Mouse (Mus musculus) neural tube, embryonic 14.5 days (tissue): ENCODE measurements at regions not wholly inside any gene's neighbourhood (a gene's known extent, or its start where the extent isn't known, plus 50 kb on each side); places are given as distances from the start of the nearest gene placed in this dataset.

ENCODE experiments used
- ATAC-seq: fragments of 200-750 bp; cut with Nextera tagmentation; 2 replicates; pipeline ENCODE4 v1.8.0; 2017; ENCODE audit warnings: low read depth, mild to moderate bottlenecking, moderate TSS enrichment, moderate library complexity
- H3K27ac ChIP-seq: fragments of 300-500 bp; sonication (generic); 2 replicates; pipeline ENCODE4 v1.5.1; 2014; ENCODE audit warnings: low read depth, mild to moderate bottlenecking, control low read depth, low read length, moderate library complexity, mixed read lengths
- H3K27me3 ChIP-seq: fragments of 300-500 bp; sonication (generic); 2 replicates; pipeline ENCODE4 v1.6.1; 2014; ENCODE audit warnings: low read length; ENCODE audit not compliant: control insufficient read depth, insufficient read depth
- H3K36me3 ChIP-seq: fragments of 300-500 bp; sonication (generic); 2 replicates; pipeline ENCODE4 v1.6.1; 2014; ENCODE audit warnings: low read length, mixed read lengths; ENCODE audit not compliant: control insufficient read depth, insufficient read depth
- H3K4me1 ChIP-seq: fragments of 300-500 bp; sonication (generic); 2 replicates; pipeline ENCODE4 v1.6.1; 2014; ENCODE audit warnings: low read length; ENCODE audit not compliant: control insufficient read depth, insufficient read depth
- H3K4me2 ChIP-seq: fragments of 300-500 bp; sonication (generic); 2 replicates; pipeline ENCODE4 v1.6.1; 2014; ENCODE audit warnings: mild to moderate bottlenecking, low read depth, low read length, control low read depth
- H3K4me3 ChIP-seq: fragments of 300-500 bp; sonication (generic); 2 replicates; pipeline ENCODE4 v1.5.1; 2014; ENCODE audit warnings: low read depth, low read length, control low read depth, mixed read lengths
- H3K9ac ChIP-seq: fragments of 300-500 bp; sonication (generic); replicated peaks from 2 replicates; pipeline ENCODE4 v1.6.1; 2014; ENCODE audit warnings: low read depth, mild to moderate bottlenecking, control low read depth, low read length, mixed read lengths
- H3K9me3 ChIP-seq: fragments of 300-500 bp; sonication (generic); 2 replicates; pipeline ENCODE4 v1.6.1; 2016; ENCODE audit warnings: low read length; ENCODE audit not compliant: control insufficient read depth
- WGBS: fragments of 180-500 bp; shearing (Covaris S2); extraction: QIAGEN DNeasy Blood & Tissue Kit; methylation state at CpG from one replicate; pipeline ENCODE4 v1.1.7; 2014; 5-methylcytosine and 5-hydroxymethylcytosine counted together

DNA sequence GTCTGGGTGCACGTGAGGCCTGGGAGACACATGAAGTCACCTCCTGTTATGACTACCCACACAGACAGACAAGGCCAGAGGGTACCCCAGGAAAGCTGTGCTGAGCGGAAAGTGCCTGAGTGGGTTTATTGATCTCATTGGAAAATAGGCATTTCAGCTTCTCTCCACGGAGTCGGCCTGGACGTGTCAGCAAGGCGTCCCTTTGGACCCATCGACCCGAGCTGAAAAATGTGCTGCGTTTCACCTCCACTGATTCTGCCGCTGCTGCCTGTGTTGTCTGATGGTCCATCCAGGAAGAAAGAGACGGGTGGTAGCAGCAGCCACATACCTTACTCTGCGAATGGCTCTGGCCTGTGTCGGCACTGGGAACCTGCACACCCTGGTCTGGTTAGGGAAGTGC lies 544.3 kb downstream of the Ccdc171 start:
- Histone ChIP-seq H3K27ac (no peak overlapping the region), H3K9me3 (no peaks in the 10 kb centered on the region), H3K27me3 (no peaks in the 10 kb centered on the region), H3K4me3 (no peak overlapping the region), H3K36me3 (no peaks in the 10 kb centered on the region), H3K4me1 (0 out of 2 replicates have a peak, but pooled peaks cover 2% of the 10 kb centered on the region), H3K9ac (0 out of 2 replicates have a peak overlapping the region, but pooled peaks have one; percentile 11), H3K4me2 (no peak overlapping the region)
- WGBS = 63% methylated on average over 13 of the region's 13 CpGs
- no peak for ATAC-seq

DNA sequence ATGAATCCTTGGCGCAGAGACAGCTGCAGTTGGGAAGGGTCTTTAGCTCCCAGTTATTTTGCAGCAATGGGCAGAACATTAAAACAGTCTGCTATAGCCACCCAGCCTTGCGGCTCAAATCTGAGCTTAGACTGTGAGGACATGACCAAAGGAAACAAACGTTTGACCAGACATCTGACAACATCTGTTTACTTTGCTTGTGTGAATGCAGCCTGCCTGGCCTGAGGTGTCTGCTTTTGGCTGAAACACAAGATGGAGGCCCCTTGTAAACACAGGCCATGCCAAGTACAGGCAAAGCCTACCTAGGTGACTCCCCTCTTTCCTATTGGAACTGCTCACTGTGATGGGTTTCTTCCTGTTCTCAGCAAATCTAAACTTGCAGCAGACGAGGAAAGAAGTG lies 544.7 kb downstream of the Ccdc171 start:
- Histone ChIP-seq H3K9ac (0 out of 2 replicates have a peak overlapping the region, but pooled peaks have one; percentile 11), H3K4me3 (no peak overlapping the region), H3K36me3 (no peaks in the 10 kb centered on the region), H3K27ac (no peak overlapping the region), H3K9me3 (no peaks in the 10 kb centered on the region), H3K27me3 (no peaks in the 10 kb centered on the region), H3K4me1 (0 out of 2 replicates have a peak, but pooled peaks cover 2% of the 10 kb centered on the region), H3K4me2 (no peak overlapping the region)
- WGBS = 73% methylated on average over 4 of the region's 4 CpGs
- ATAC-seq = no peak

DNA sequence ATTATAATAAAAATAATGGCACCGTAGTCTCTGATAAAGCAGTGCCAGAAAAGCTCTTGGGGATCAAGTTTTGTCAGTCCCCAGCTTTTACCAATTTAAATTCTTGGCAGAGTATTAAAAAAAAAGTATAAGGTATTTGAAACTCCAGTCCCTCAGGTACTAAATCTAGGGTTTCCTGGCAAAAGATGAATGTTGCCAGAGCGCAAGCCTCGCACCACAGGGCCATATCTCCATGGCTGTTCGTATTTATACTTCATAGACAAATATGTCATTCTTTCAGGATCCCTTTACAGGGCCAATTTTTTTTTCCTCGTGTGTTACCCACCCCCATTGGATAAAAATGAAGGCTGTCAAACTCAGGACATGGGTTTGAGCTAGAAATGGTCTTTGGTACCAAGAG lies 546.8 kb downstream of the Ccdc171 start:
- H3K4me1 ChIP-seq = 0 out of 2 replicates have a peak, but pooled peaks cover 2% of the 10 kb centered on the region
- no peak overlapping the region for H3K9ac ChIP-seq
- H3K36me3 ChIP-seq = no peaks in the 10 kb centered on the region
- H3K27me3 ChIP-seq = no peaks in the 10 kb centered on the region
- no peak overlapping the region for H3K4me2 ChIP-seq
- 90% methylated on average over 5 of the region's 5 CpGs for WGBS
- H3K27ac ChIP-seq = no peak overlapping the region
- no peak for ATAC-seq
- H3K9me3 ChIP-seq = no peaks in the 10 kb centered on the region
- H3K4me3 ChIP-seq = no peak overlapping the region

DNA sequence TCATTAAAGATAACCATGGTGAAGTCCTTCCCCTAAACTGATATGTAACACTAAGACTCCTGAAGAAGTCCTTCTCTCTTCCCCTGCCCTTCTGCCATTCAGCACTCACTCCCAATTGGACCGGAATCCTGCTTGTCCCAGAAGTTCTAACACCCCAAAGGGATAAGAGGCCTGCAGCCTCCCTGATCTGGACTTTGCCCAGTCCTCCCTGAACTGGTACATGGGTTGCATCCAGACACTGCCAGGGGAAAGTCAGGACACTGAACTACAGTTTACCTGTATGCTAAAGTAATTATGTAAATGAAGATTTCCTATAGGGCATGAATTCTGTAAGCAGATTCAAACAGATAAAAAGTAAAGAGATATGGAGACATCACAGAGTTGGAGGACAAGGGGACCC lies 551.2 kb downstream of the Ccdc171 start:
- WGBS = 100% methylated on average over 1 of the region's 1 CpGs
- no peaks in the 10 kb centered on the region for H3K36me3 ChIP-seq
- H3K4me3 ChIP-seq = no peak overlapping the region
- no peak overlapping the region for H3K9ac ChIP-seq
- no peaks in the 10 kb centered on the region for H3K27me3 ChIP-seq
- H3K9me3 ChIP-seq = no peaks in the 10 kb centered on the region
- H3K27ac ChIP-seq = no peak overlapping the region
- no peak overlapping the region for H3K4me2 ChIP-seq
- no peaks in the 10 kb centered on the region for H3K4me1 ChIP-seq
- no peak for ATAC-seq

DNA sequence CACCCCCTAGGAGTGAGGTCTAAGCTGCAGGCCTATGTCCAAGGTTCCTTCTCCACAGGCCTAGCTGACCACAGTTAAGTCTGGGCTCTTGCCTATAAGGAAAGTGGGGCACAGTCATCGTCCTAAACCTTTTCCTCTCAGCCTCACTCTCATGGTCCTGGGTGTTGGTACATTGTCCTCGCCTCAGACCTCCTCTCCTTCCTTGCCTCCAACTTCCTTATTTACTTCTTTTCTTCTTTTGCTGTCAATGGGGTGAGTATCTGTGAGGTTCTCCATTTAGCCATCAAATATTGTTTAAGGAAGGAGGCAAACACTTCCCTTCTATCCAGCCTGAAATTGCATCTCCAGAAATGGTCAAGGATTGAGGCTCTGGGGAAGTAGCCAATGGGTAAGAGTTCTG lies 554.2 kb downstream of the Ccdc171 start:
- H3K36me3 ChIP-seq = no peaks in the 10 kb centered on the region
- H3K9me3 ChIP-seq = no peaks in the 10 kb centered on the region
- ATAC-seq = no peak
- no peaks in the 10 kb centered on the region for H3K27me3 ChIP-seq
- H3K4me2 ChIP-seq = no peak overlapping the region
- H3K9ac ChIP-seq = no peak overlapping the region
- H3K4me3 ChIP-seq = no peak overlapping the region
- H3K4me1 ChIP-seq = no peaks in the 10 kb centered on the region
- WGBS = 93% methylated on average over 2 of the region's 2 CpGs
- H3K27ac ChIP-seq = no peak overlapping the region

DNA sequence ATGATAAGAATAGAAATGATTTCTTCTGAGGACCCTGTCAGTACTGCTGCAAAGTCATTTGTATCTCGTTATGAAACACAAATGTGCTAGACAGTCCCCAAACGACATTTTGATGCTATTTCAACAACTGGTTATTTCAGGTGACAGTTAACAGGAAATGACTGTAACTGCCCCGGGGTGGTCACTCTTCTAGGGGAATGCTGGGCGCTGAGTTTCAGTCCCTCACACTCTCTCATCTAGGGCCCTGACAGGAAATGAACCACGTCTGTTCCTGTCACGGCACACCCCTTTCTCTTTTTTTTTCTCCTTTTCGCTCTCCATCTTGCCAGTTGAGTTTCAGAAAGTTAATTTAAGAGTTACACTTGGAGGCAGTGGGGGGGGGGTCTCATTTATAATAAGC lies 556.2 kb downstream of the Ccdc171 start:
- Histone ChIP-seq H3K4me1 (no peaks in the 10 kb centered on the region), H3K9ac (no peak overlapping the region), H3K4me3 (no peak overlapping the region), H3K4me2 (no peak overlapping the region), H3K27ac (no peak overlapping the region), H3K36me3 (no peaks in the 10 kb centered on the region), H3K9me3 (no peaks in the 10 kb centered on the region), H3K27me3 (no peaks in the 10 kb centered on the region)
- WGBS = 80% methylated on average over 7 of the region's 7 CpGs
- no peak for ATAC-seq

DNA sequence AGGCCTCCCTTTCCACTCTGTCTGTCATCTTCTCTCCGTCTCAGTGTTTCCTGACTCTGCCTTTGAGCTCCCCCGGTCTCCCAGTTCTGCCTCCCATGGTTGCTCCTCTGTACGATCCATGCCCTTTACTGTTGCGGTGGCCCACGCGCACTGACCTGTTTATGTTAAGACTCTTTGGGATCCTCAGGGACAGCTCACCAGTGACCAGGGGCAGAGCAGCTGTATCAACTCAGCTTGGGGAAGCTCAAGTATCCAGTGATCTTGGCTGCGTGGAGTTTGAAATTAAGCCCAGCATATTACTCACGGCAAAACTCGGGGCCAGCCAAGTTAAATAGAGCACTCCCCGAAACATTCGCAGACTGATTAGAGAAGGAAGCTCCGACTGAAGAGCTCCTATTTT lies 562.8 kb downstream of the Ccdc171 start:
- no peaks in the 10 kb centered on the region for H3K27me3 ChIP-seq
- no peaks in the 10 kb centered on the region for H3K4me1 ChIP-seq
- WGBS = 84% methylated on average over 12 of the region's 12 CpGs
- no peak overlapping the region for H3K9ac ChIP-seq
- no peak overlapping the region for H3K4me2 ChIP-seq
- ATAC-seq = no peak
- H3K9me3 ChIP-seq = no peaks in the 10 kb centered on the region
- H3K36me3 ChIP-seq = no peaks in the 10 kb centered on the region
- H3K4me3 ChIP-seq = no peak overlapping the region
- no peak overlapping the region for H3K27ac ChIP-seq

DNA sequence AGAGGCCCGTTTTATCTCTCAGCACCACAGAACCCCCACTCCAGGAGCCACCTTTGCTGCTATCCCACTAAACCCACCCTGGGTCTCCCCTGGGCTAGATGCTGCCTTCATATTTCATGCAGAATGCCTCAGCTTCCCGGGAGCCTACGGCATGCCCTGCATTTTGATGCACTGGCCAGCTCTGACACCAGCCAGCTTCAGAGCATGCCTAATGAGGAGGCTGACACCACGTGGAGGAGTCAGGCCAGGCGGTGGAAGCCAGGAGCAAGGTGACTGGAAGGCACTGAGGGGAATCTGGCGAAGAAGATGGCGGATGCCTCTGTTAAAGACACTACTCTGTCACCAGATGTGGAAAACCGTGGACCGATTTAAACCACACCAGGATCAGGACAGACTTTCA lies 567.2 kb downstream of the Ccdc171 start:
- no peak for ATAC-seq
- Histone ChIP-seq H3K9me3 (no peaks in the 10 kb centered on the region), H3K4me1 (no peaks in the 10 kb centered on the region), H3K4me3 (no peak overlapping the region), H3K4me2 (no peak overlapping the region), H3K27me3 (no peaks in the 10 kb centered on the region), H3K36me3 (no peaks in the 10 kb centered on the region), H3K27ac (no peak overlapping the region), H3K9ac (no peak overlapping the region)
- WGBS = 58% methylated on average over 9 of the region's 9 CpGs

DNA sequence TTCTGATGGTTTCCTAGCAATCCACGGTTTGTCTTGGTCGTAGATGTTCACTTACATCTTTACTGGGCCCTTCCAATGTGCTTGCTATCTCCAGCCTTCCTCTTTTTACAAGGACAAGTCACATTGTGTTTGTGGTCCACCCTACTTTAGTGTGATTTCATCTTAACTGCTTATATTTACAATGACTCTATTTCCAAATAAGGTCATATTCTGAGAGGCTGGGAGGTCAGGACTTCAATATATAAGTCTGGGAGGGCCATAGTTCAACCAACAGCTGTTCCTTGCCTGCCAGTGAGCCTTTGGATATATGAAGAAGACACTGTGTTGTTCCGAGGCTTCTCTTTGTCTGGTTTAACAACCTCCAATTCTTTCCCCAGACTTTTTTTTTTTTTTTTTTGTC lies 569.9 kb downstream of the Ccdc171 start:
- no peak for ATAC-seq
- Histone ChIP-seq H3K27me3 (no peaks in the 10 kb centered on the region), H3K4me2 (no peak overlapping the region), H3K36me3 (no peaks in the 10 kb centered on the region), H3K27ac (no peak overlapping the region), H3K4me1 (no peaks in the 10 kb centered on the region), H3K9me3 (no peaks in the 10 kb centered on the region), H3K4me3 (no peak overlapping the region), H3K9ac (no peak overlapping the region)
- WGBS = 59% methylated on average over 3 of the region's 3 CpGs

DNA sequence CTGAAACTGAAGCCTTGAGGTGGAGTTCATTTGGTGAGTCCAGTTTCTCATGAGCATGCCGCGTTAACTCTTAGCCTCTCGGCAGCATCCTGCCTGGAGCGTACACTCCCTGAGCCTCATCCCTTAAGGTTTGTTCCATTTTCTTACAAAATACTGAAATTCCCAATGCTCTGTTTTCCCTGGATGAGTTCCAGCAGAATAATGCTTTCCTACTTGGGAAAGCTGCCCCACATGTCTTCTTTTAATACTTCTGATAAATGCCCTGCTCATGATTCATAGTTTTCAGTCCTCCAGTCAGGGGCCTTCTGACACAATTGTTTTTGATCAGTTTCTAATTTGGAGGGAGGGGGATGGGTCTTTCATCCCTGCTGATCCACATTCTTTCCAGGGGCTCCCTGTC lies 570.7 kb downstream of the Ccdc171 start:
- no peaks in the 10 kb centered on the region for H3K9me3 ChIP-seq
- no peak overlapping the region for H3K27ac ChIP-seq
- no peaks in the 10 kb centered on the region for H3K27me3 ChIP-seq
- H3K9ac ChIP-seq = no peak overlapping the region
- no peak overlapping the region for H3K4me2 ChIP-seq
- WGBS = 91% methylated on average over 4 of the region's 4 CpGs
- ATAC-seq = no peak
- H3K4me1 ChIP-seq = no peaks in the 10 kb centered on the region
- no peak overlapping the region for H3K4me3 ChIP-seq
- no peaks in the 10 kb centered on the region for H3K36me3 ChIP-seq
